Mouse (Mus musculus): ENCODE results near the gene E2f6. TPM values are rescaled to one million over a fixed set of nuclear protein-coding genes. Genes with fewer than 3 reads are reported as not detected.

E2f6 gene
- polyA plus RNA-seq, 1 experiment from 2014 or later, result 67.0 TPM

GRCm38 (mm10) chr12:16869870-16870404 is 59.2 kb downstream of the E2f6 start:
- no peak for DNase-seq (ENCODE audit: low spot score)
- Histone ChIP-seq H3K9me3 (ENCODE audit: control insufficient read depth, low read length) (no peaks in the 10 kb centered on the region), H3K4me3 (ENCODE audit: low read depth, low read length) (no peak overlapping the region), H3K4me2 (ENCODE audit: low read depth, severe bottlenecking) (no peak overlapping the region), H3K4me1 (ENCODE audit: control insufficient read depth, insufficient read depth, low read length) (peaks cover 24% of the 10 kb centered on the region), H3K9ac (ENCODE audit: low read length) (no peak overlapping the region), H3K36me3 (ENCODE audit: control insufficient read depth, insufficient read depth, low read length) (no peaks in the 10 kb centered on the region), H3K27me3 (ENCODE audit: control insufficient read depth, insufficient read depth, low read length) (no peaks in the 10 kb centered on the region), H3K27ac (replicated peaks; ENCODE audit: low read depth, low read length) (peak overlapping the region; percentile 86)
- 57% methylated on average over 9 of the region's 9 CpGs for WGBS
- ATAC-seq (ENCODE audit: insufficient number of reproducible peaks, low FRiP score, low TSS enrichment, low read depth), result peak; percentile 18; the same call in 1 of the 2 replicates

GRCm38 (mm10) chr12:16870405-16871068 is 59.8 kb downstream of the E2f6 start:
- Histone ChIP-seq H3K27me3 (ENCODE audit: control insufficient read depth, insufficient read depth, low read length) (no peaks in the 10 kb centered on the region), H3K27ac (replicated peaks; ENCODE audit: low read depth, low read length) (peak overlapping the region; percentile 86), H3K9me3 (ENCODE audit: control insufficient read depth, low read length) (no peaks in the 10 kb centered on the region), H3K4me1 (ENCODE audit: control insufficient read depth, insufficient read depth, low read length) (peaks cover 24% of the 10 kb centered on the region), H3K9ac (ENCODE audit: low read length) (no peak overlapping the region), H3K4me2 (ENCODE audit: low read depth, severe bottlenecking) (no peak overlapping the region), H3K4me3 (ENCODE audit: low read depth, low read length) (no peak overlapping the region), H3K36me3 (ENCODE audit: control insufficient read depth, insufficient read depth, low read length) (no peaks in the 10 kb centered on the region)
- DNase-seq (ENCODE audit: low spot score), result peak; percentile 51
- peak; percentile 52; the same call in 1 of the 2 replicates for ATAC-seq (ENCODE audit: insufficient number of reproducible peaks, low FRiP score, low TSS enrichment, low read depth)
- WGBS, result 42% methylated on average over 8 of the region's 8 CpGs

GRCm38 (mm10) chr12:16872006-16872405 is 61.2 kb downstream of the E2f6 start:
- H3K27ac ChIP-seq (replicated peaks; ENCODE audit: low read depth, low read length), result no peak overlapping the region
- no peak for ATAC-seq (ENCODE audit: insufficient number of reproducible peaks, low FRiP score, low TSS enrichment, low read depth)
- no peak for DNase-seq (ENCODE audit: low spot score)
- H3K4me3 ChIP-seq (ENCODE audit: low read depth, low read length), result no peak overlapping the region
- no peaks in the 10 kb centered on the region for H3K36me3 ChIP-seq (ENCODE audit: control insufficient read depth, insufficient read depth, low read length)
- no peaks in the 10 kb centered on the region for H3K9me3 ChIP-seq (ENCODE audit: control insufficient read depth, low read length)
- H3K4me2 ChIP-seq (ENCODE audit: low read depth, severe bottlenecking), result no peak overlapping the region
- 46% methylated on average over 1 of the region's 1 CpGs for WGBS
- H3K27me3 ChIP-seq (ENCODE audit: control insufficient read depth, insufficient read depth, low read length), result no peaks in the 10 kb centered on the region
- no peak overlapping the region for H3K9ac ChIP-seq (ENCODE audit: low read length)
- peaks cover 24% of the 10 kb centered on the region for H3K4me1 ChIP-seq (ENCODE audit: control insufficient read depth, insufficient read depth, low read length)

GRCm38 (mm10) chr12:16872926-16873464 is 62.2 kb downstream of the E2f6 start:
- peaks cover 24% of the 10 kb centered on the region for H3K4me1 ChIP-seq (ENCODE audit: control insufficient read depth, insufficient read depth, low read length)
- DNase-seq (ENCODE audit: low spot score) (no peak), ATAC-seq (ENCODE audit: insufficient number of reproducible peaks, low FRiP score, low TSS enrichment, low read depth) (no peak)
- no peaks in the 10 kb centered on the region for H3K9me3 ChIP-seq (ENCODE audit: control insufficient read depth, low read length)
- H3K9ac ChIP-seq (ENCODE audit: low read length), result no peak overlapping the region
- no peak overlapping the region for H3K27ac ChIP-seq (replicated peaks; ENCODE audit: low read depth, low read length)
- 76% methylated on average over 7 of the region's 7 CpGs for WGBS
- no peaks in the 10 kb centered on the region for H3K36me3 ChIP-seq (ENCODE audit: control insufficient read depth, insufficient read depth, low read length)
- no peak overlapping the region for H3K4me2 ChIP-seq (ENCODE audit: low read depth, severe bottlenecking)
- H3K27me3 ChIP-seq (ENCODE audit: control insufficient read depth, insufficient read depth, low read length), result no peaks in the 10 kb centered on the region
- no peak overlapping the region for H3K4me3 ChIP-seq (ENCODE audit: low read depth, low read length)

GRCm38 (mm10) chr12:16873549-16873948 is 62.8 kb downstream of the E2f6 start:
- peaks cover 23% of the 10 kb centered on the region for H3K4me1 ChIP-seq (ENCODE audit: control insufficient read depth, insufficient read depth, low read length)
- no peaks in the 10 kb centered on the region for H3K27me3 ChIP-seq (ENCODE audit: control insufficient read depth, insufficient read depth, low read length)
- no peak overlapping the region for H3K4me3 ChIP-seq (ENCODE audit: low read depth, low read length)
- DNase-seq (ENCODE audit: low spot score) (no peak), ATAC-seq (ENCODE audit: insufficient number of reproducible peaks, low FRiP score, low TSS enrichment, low read depth) (no peak)
- WGBS, result 81% methylated on average over 7 of the region's 7 CpGs
- no peak overlapping the region for H3K27ac ChIP-seq (replicated peaks; ENCODE audit: low read depth, low read length)
- H3K9ac ChIP-seq (ENCODE audit: low read length), result no peak overlapping the region
- no peaks in the 10 kb centered on the region for H3K9me3 ChIP-seq (ENCODE audit: control insufficient read depth, low read length)
- H3K4me2 ChIP-seq (ENCODE audit: low read depth, severe bottlenecking), result no peak overlapping the region
- H3K36me3 ChIP-seq (ENCODE audit: control insufficient read depth, insufficient read depth, low read length), result no peaks in the 10 kb centered on the region

GRCm38 (mm10) chr12:16874086-16874485 is 63.3 kb downstream of the E2f6 start:
- DNase-seq (ENCODE audit: low spot score) (no peak), ATAC-seq (ENCODE audit: insufficient number of reproducible peaks, low FRiP score, low TSS enrichment, low read depth) (no peak)
- peaks cover 18% of the 10 kb centered on the region for H3K4me1 ChIP-seq (ENCODE audit: control insufficient read depth, insufficient read depth, low read length)
- H3K4me3 ChIP-seq (ENCODE audit: low read depth, low read length), result no peak overlapping the region
- H3K9me3 ChIP-seq (ENCODE audit: control insufficient read depth, low read length), result no peaks in the 10 kb centered on the region
- H3K9ac ChIP-seq (ENCODE audit: low read length), result no peak overlapping the region
- no peak overlapping the region for H3K27ac ChIP-seq (replicated peaks; ENCODE audit: low read depth, low read length)
- WGBS, result 39% methylated on average over 2 of the region's 2 CpGs
- no peak overlapping the region for H3K4me2 ChIP-seq (ENCODE audit: low read depth, severe bottlenecking)
- no peaks in the 10 kb centered on the region for H3K36me3 ChIP-seq (ENCODE audit: control insufficient read depth, insufficient read depth, low read length)
- H3K27me3 ChIP-seq (ENCODE audit: control insufficient read depth, insufficient read depth, low read length), result no peaks in the 10 kb centered on the region

- 87% methylated on average over 4 of the region's 4 CpGs for WGBS
- Histone ChIP-seq H3K9me3 (ENCODE audit: control insufficient read depth, low read length) (no peaks in the 10 kb centered on the region), H3K36me3 (ENCODE audit: control insufficient read depth, insufficient read depth, low read length) (no peaks in the 10 kb centered on the region), H3K4me2 (ENCODE audit: low read depth, severe bottlenecking) (no peak overlapping the region), H3K4me1 (ENCODE audit: control insufficient read depth, insufficient read depth, low read length) (peaks cover 6% of the 10 kb centered on the region), H3K27me3 (ENCODE audit: control insufficient read depth, insufficient read depth, low read length) (no peaks in the 10 kb centered on the region), H3K4me3 (ENCODE audit: low read depth, low read length) (no peak overlapping the region), H3K27ac (replicated peaks; ENCODE audit: low read depth, low read length) (no peak overlapping the region), H3K9ac (ENCODE audit: low read length) (no peak overlapping the region)
- no peak for DNase-seq (ENCODE audit: low spot score)
- ATAC-seq (ENCODE audit: insufficient number of reproducible peaks, low FRiP score, low TSS enrichment, low read depth), result no peak
Measured at GRCm38 (mm10) chr12:16875269-16875668, 64.5 kb downstream of the E2f6 start.

- no peak overlapping the region for H3K4me2 ChIP-seq (ENCODE audit: low read depth, severe bottlenecking)
- H3K36me3 ChIP-seq (ENCODE audit: control insufficient read depth, insufficient read depth, low read length), result no peaks in the 10 kb centered on the region
- no peak overlapping the region for H3K4me3 ChIP-seq (ENCODE audit: low read depth, low read length)
- WGBS, result 83% methylated on average over 7 of the region's 7 CpGs
- ATAC-seq (ENCODE audit: insufficient number of reproducible peaks, low FRiP score, low TSS enrichment, low read depth) (no peak), DNase-seq (ENCODE audit: low spot score) (no peak)
- H3K9ac ChIP-seq (ENCODE audit: low read length), result no peak overlapping the region
- no peaks in the 10 kb centered on the region for H3K9me3 ChIP-seq (ENCODE audit: control insufficient read depth, low read length)
- no peaks in the 10 kb centered on the region for H3K27me3 ChIP-seq (ENCODE audit: control insufficient read depth, insufficient read depth, low read length)
- H3K4me1 ChIP-seq (ENCODE audit: control insufficient read depth, insufficient read depth, low read length), result peaks cover 2% of the 10 kb centered on the region; the same call in 1 of the 2 replicates
- no peak overlapping the region for H3K27ac ChIP-seq (replicated peaks; ENCODE audit: low read depth, low read length)
Measured at GRCm38 (mm10) chr12:16875678-16876077, 64.9 kb downstream of the E2f6 start.
